ENCODE assay signal across 16 mouse cellular contexts in genomic region chr7:134680161-134680560, GRCm38 (mm10). TPM values are rescaled to one million over a fixed set of nuclear protein-coding genes. Genes with fewer than 3 reads are reported as not detected.
DNase-seq lines count a peak whose midpoint lies in the region; ATAC-seq and TF ChIP-seq lines count a peak whose summit lies in the region.
"Had no signal": no experiment of that assay in that cellular context is flagged by ENCODE, and none has a peak within 500 bp of the region (broad histone marks: within the 10 kb centered on the region; RNA-seq: fewer than 3 reads in every experiment).

No protein-coding gene starts in this region.

- H3K9me3 ChIP-seq in heart, postnatal 0 days (replicated peaks; ENCODE audit: control insufficient read depth, low read length), result no peaks in the 10 kb centered on the region
- H3K9me3 ChIP-seq in liver, postnatal 0 days (ENCODE audit: low read length), result no peaks in the 10 kb centered on the region
- H3K9me3 ChIP-seq in liver, embryonic 12.5 days (replicated peaks), result no peaks in the 10 kb centered on the region
- no peaks in the 10 kb centered on the region for H3K9me3 ChIP-seq in ES-E14 (ENCODE audit: control insufficient read depth, insufficient read depth, low read depth, low read length)
- H3K9me3 ChIP-seq in limb, embryonic 13.5 days, result no peaks in the 10 kb centered on the region
- H3K9me3 ChIP-seq: forebrain, embryonic 15.5 days; neural tube, embryonic 13.5 days had no signal

- WGBS in heart, postnatal 0 days, result 64% methylated on average over 2 of the region's 2 CpGs
- WGBS in liver, postnatal 0 days (ENCODE audit: insufficient replicate concordance), result 68% methylated on average over 2 of the region's 2 CpGs
- 53% methylated on average over 2 of the region's 2 CpGs for WGBS in liver, embryonic 12.5 days (ENCODE audit: insufficient replicate concordance)
- 66% methylated on average over 2 of the region's 2 CpGs for WGBS in limb, embryonic 13.5 days

- H3K36me3 ChIP-seq in heart, postnatal 0 days (replicated peaks; ENCODE audit: control insufficient read depth, insufficient read depth, low read length), result no peaks in the 10 kb centered on the region
- H3K36me3 ChIP-seq in liver, postnatal 0 days (replicated peaks; ENCODE audit: insufficient read depth, low read length), result no peaks in the 10 kb centered on the region
- no peaks in the 10 kb centered on the region for H3K36me3 ChIP-seq in liver, embryonic 12.5 days
- H3K36me3 ChIP-seq in ES-E14 (ENCODE audit: control insufficient read depth, insufficient read depth, low read length, poor library complexity, severe bottlenecking), result no peaks in the 10 kb centered on the region
- peaks cover 5% of the 10 kb centered on the region; the same call in 1 of the 2 replicates for H3K36me3 ChIP-seq in limb, embryonic 13.5 days
- H3K36me3 ChIP-seq: forebrain, embryonic 15.5 days; neural tube, embryonic 13.5 days had no signal

- H3K4me2 ChIP-seq in heart, postnatal 0 days (ENCODE audit: low read depth, low read length), result no peak overlapping the region
- H3K4me2 ChIP-seq in liver, postnatal 0 days (ENCODE audit: low read depth, low read length), result no peak overlapping the region
- H3K4me2 ChIP-seq in liver, embryonic 12.5 days, result no peak overlapping the region
- H3K4me2 ChIP-seq in limb, embryonic 13.5 days (replicated peaks), result no peak overlapping the region
- H3K4me2 ChIP-seq: forebrain, embryonic 15.5 days; neural tube, embryonic 13.5 days had no signal

- TF ChIP-seq EP300 in heart, postnatal 0 days (IDR thresholded peaks at IDR 0.05; ENCODE audit: low read depth), result no peak
- no peak for TF ChIP-seq EP300 in liver, postnatal 0 days (IDR thresholded peaks at IDR 0.05; ENCODE audit: low read depth)

- no peak for ATAC-seq in heart, postnatal 0 days (ENCODE audit: insufficient read depth, low read depth)
- ATAC-seq in liver, postnatal 0 days, result no peak
- ATAC-seq in liver, embryonic 12.5 days, result no peak
- no peak for ATAC-seq in limb, embryonic 13.5 days (ENCODE audit: low FRiP score, low read depth)
- ATAC-seq: forebrain, embryonic 15.5 days had no signal

- peak overlapping the region; percentile 70 for H3K27ac ChIP-seq in heart, postnatal 0 days (ENCODE audit: low read depth)
- H3K27ac ChIP-seq in liver, postnatal 0 days (ENCODE audit: low read depth), result 0 out of 2 replicates have a peak overlapping the region, but pooled peaks have one; percentile 44
- H3K27ac ChIP-seq in liver, embryonic 12.5 days, result no peak overlapping the region
- H3K27ac ChIP-seq in ES-E14 (ENCODE audit: insufficient read depth, low read depth, low read length, poor library complexity, severe bottlenecking), result peak overlapping the region; percentile 78
- H3K27ac ChIP-seq in limb, embryonic 13.5 days, result no peak overlapping the region
- H3K27ac ChIP-seq: forebrain, embryonic 15.5 days; neural tube, embryonic 13.5 days had no signal

- in situ Hi-C loops in ES-E14 (cut with MboI; ENCODE audit: low sequenced_read_pairs in 2 of 2, unreplicated experiment in 2 of 2), result no loop called here

- TF ChIP-seq CTCF in heart, postnatal 0 days (IDR thresholded peaks at IDR 0.05; ENCODE audit: low read depth), result no peak
- TF ChIP-seq CTCF in liver, postnatal 0 days (IDR thresholded peaks at IDR 0.05; ENCODE audit: low read depth), result no peak

- no peak for DNase-seq in heart, postnatal 0 days (ENCODE audit: low spot score)
- DNase-seq in heart, adult 18-20 months, result no peak
- no peak for DNase-seq in liver, postnatal 0 days
- no peak for DNase-seq in ES-E14 (ENCODE audit: low read depth, low spot score)
- DNase-seq in adrenal gland, adult 18-20 months (ENCODE audit: low spot score in 2 of 2), result no peak
- no peak for DNase-seq in cerebellum, adult 8-10 months
- DNase-seq: cerebellum, adult 18-20 months; heart, postnatal 4 days; lung, postnatal 14 days; right cerebral cortex, postnatal 14 days; thymus, adult 18-20 months had no signal

- H3K27me3 ChIP-seq in heart, postnatal 0 days (ENCODE audit: control insufficient read depth, insufficient read depth, low read length), result no peaks in the 10 kb centered on the region
- no peaks in the 10 kb centered on the region for H3K27me3 ChIP-seq in liver, postnatal 0 days (ENCODE audit: insufficient read depth, low read length)
- no peaks in the 10 kb centered on the region for H3K27me3 ChIP-seq in liver, embryonic 12.5 days (replicated peaks)
- H3K27me3 ChIP-seq in limb, embryonic 13.5 days, result no peaks in the 10 kb centered on the region
- H3K27me3 ChIP-seq: forebrain, embryonic 15.5 days; neural tube, embryonic 13.5 days had no signal

- no peak overlapping the region for H3K9ac ChIP-seq in heart, postnatal 0 days (replicated peaks; ENCODE audit: low read depth, low read length)
- no peak overlapping the region for H3K9ac ChIP-seq in liver, postnatal 0 days (replicated peaks)
- no peak overlapping the region for H3K9ac ChIP-seq in liver, embryonic 12.5 days
- H3K9ac ChIP-seq in ES-E14 (ENCODE audit: insufficient read depth, low read depth, low read length, poor library complexity, severe bottlenecking), result no peak overlapping the region
- peak overlapping the region; percentile 19; the same call in 1 of the 2 replicates for H3K9ac ChIP-seq in limb, embryonic 13.5 days
- H3K9ac ChIP-seq: forebrain, embryonic 15.5 days had no signal

- H3K4me1 ChIP-seq in heart, postnatal 0 days (ENCODE audit: control insufficient read depth, insufficient read depth), result peaks cover 9% of the 10 kb centered on the region; the same call in 1 of the 2 replicates
- H3K4me1 ChIP-seq in liver, postnatal 0 days (ENCODE audit: insufficient read depth), result 0 out of 2 replicates have a peak, but pooled peaks cover 2% of the 10 kb centered on the region
- H3K4me1 ChIP-seq in liver, embryonic 12.5 days, result peaks cover 6% of the 10 kb centered on the region; the same call in 1 of the 2 replicates
- H3K4me1 ChIP-seq in ES-E14 (ENCODE audit: control insufficient read depth in 2 of 2, insufficient read depth in 2 of 2, low read length in 2 of 2, poor library complexity in 1 of 2), result peaks cover 12 to 26% of the 10 kb centered on the region in 2 experiments
- peaks cover 27% of the 10 kb centered on the region; the same call in 1 of the 2 replicates for H3K4me1 ChIP-seq in limb, embryonic 13.5 days

- H3K4me3 ChIP-seq in heart, postnatal 0 days (ENCODE audit: low read depth, low read length), result no peak overlapping the region
- H3K4me3 ChIP-seq in liver, postnatal 0 days (ENCODE audit: low read depth, low read length), result no peak overlapping the region
- H3K4me3 ChIP-seq in liver, embryonic 12.5 days, result no peak overlapping the region
- H3K4me3 ChIP-seq in ES-E14 (ENCODE audit: insufficient read depth in 1 of 2, low read depth in 1 of 2, low read length in 2 of 2, poor library complexity in 1 of 2, severe bottlenecking in 1 of 2), result peak overlapping the region in 1 of 2 experiments; percentile 27; a peak in 1 of 4 replicates
- no peak overlapping the region for H3K4me3 ChIP-seq in limb, embryonic 13.5 days
- H3K4me3 ChIP-seq: erythroblast, embryonic 14.5 days; forebrain, embryonic 15.5 days; neural tube, embryonic 13.5 days had no signal

TF ChIP-seq in ES-E14, 5 proteins besides CTCF, POLR2A, EP300 and RAD21:
- TF ChIP-seq ZC3H11A (IDR thresholded peaks at IDR 0.05; ENCODE audit: borderline replicate concordance, low read depth, low read length), result no peak
- no peak for TF ChIP-seq HCFC1 (IDR thresholded peaks at IDR 0.05; ENCODE audit: borderline replicate concordance, insufficient read depth, low read length)
- TF ChIP-seq ZNF384 (IDR thresholded peaks at IDR 0.05; ENCODE audit: low read depth, low read length), result no peak
- TF ChIP-seq CHD2 (IDR thresholded peaks at IDR 0.05; ENCODE audit: low read depth, low read length), result no peak
- no peak for TF ChIP-seq MAFK (IDR thresholded peaks at IDR 0.05; ENCODE audit: insufficient read depth, low read depth, low read length)

RNA-seq across cellular contexts. Expression of gene Dock1, which starts 9.7 kb away (rescaled TPM):
- 15.2 and 38.5 TPM in 2 replicates for total RNA-seq in heart, postnatal 0 days (2014; rRNA removed; ENCODE audit: low replicate concordance)
- 9.7 TPM in 2 replicates for polyA plus RNA-seq in heart, postnatal 0 days (2015; fragmentation: Nextera tagmentation; extraction: Ambion mirVana)
- total RNA-seq in heart, adult 18-20 months (2021), result 10 to 100 TPM; 26.8 to 28.4 TPM
- polyA plus RNA-seq in liver, postnatal 0 days (2015; fragmentation: Nextera tagmentation; extraction: Ambion mirVana), result 3.0 and 3.2 TPM in 2 replicates
- polyA plus RNA-seq in liver, embryonic 12.5 days (2016; fragmentation: Nextera tagmentation; extraction: Ambion mirVana), result 6.4 and 8.0 TPM in 2 replicates
- total RNA-seq in ES-E14 (2012; rRNA removed), result 24.3 and 37.4 TPM in 2 replicates
- 39.5 and 45.1 TPM in 2 replicates for polyA plus RNA-seq in limb, embryonic 13.5 days (2015; fragmentation: Nextera tagmentation; extraction: Ambion mirVana)
- 100 to 1,000 TPM in 1 of 2 experiments, 10 to 100 TPM in 1; 89.9 to 206 TPM for total RNA-seq in adrenal gland, adult 18-20 months (2021)
- polyA plus RNA-seq: erythroblast, embryonic 14.5 days had no signal

Comparison
In these comparisons a context has a peak if more than half of its experiments do, and no peak if none do; other contexts are left out.
1. H3K27ac ChIP-seq: peak in heart, postnatal 0 days (single experiment), liver, postnatal 0 days (single experiment) and ES-E14 (single experiment); none in liver, embryonic 12.5 days (single experiment) and limb, embryonic 13.5 days (single experiment).